Mouse (Mus musculus): ENCODE data around the gene Sspn. TPM values are rescaled to one million over a fixed set of nuclear protein-coding genes. Genes with fewer than 3 reads are reported as not detected.

Sspn gene
- total RNA-seq, 1 experiment = 0.27 TPM

GRCm38 (mm10) chr6:145887719-145888118 is 43.7 kb upstream of the Sspn start:
- H3K4me3 ChIP-seq (ENCODE audit: insufficient read depth in 1 of 2, low read depth in 1 of 2, low read length in 2 of 2, poor library complexity in 1 of 2, severe bottlenecking in 1 of 2) = no peak overlapping the region
- H3K9ac ChIP-seq (ENCODE audit: insufficient read depth, low read depth, low read length, poor library complexity, severe bottlenecking) = no peak overlapping the region
- H3K4me1 ChIP-seq (ENCODE audit: control insufficient read depth in 2 of 2, insufficient read depth in 2 of 2, low read length in 2 of 2, poor library complexity in 1 of 2) = no peaks in the 10 kb centered on the region
- TF ChIP-seq MAFK (IDR thresholded peaks at IDR 0.05; ENCODE audit: insufficient read depth, low read depth, low read length) (no peak), HCFC1 (IDR thresholded peaks at IDR 0.05; ENCODE audit: borderline replicate concordance, insufficient read depth, low read length) (no peak), ZNF384 (IDR thresholded peaks at IDR 0.05; ENCODE audit: low read depth, low read length) (no peak), CHD2 (IDR thresholded peaks at IDR 0.05; ENCODE audit: low read depth, low read length) (no peak), ZC3H11A (IDR thresholded peaks at IDR 0.05; ENCODE audit: borderline replicate concordance, low read depth, low read length) (no peak)
- no peaks in the 10 kb centered on the region for H3K36me3 ChIP-seq (ENCODE audit: control insufficient read depth, insufficient read depth, low read length, poor library complexity, severe bottlenecking)
- H3K27ac ChIP-seq (ENCODE audit: insufficient read depth, low read depth, low read length, poor library complexity, severe bottlenecking) = no peak overlapping the region
- no peaks in the 10 kb centered on the region for H3K9me3 ChIP-seq (ENCODE audit: control insufficient read depth, insufficient read depth, low read depth, low read length)
- DNase-seq (ENCODE audit: low read depth, low spot score) = no peak
- in situ Hi-C loops (cut with MboI; ENCODE audit: low sequenced_read_pairs in 2 of 2, unreplicated experiment in 2 of 2) = no loop called here

- no peak for DNase-seq (ENCODE audit: low read depth, low spot score)
- no peak overlapping the region for H3K4me3 ChIP-seq (ENCODE audit: insufficient read depth in 1 of 2, low read depth in 1 of 2, low read length in 2 of 2, poor library complexity in 1 of 2, severe bottlenecking in 1 of 2)
- in situ Hi-C loops (cut with MboI; ENCODE audit: low sequenced_read_pairs in 2 of 2, unreplicated experiment in 2 of 2) = no loop called here
These were observed 39.5 kb upstream of the Sspn start for GRCm38 (mm10) chr6:145891951-145892350.

GRCm38 (mm10) chr6:145892381-145893265 is 38.8 kb upstream of the Sspn start:
- Histone ChIP-seq H3K9ac (ENCODE audit: insufficient read depth, low read depth, low read length, poor library complexity, severe bottlenecking) (no peak overlapping the region), H3K27ac (ENCODE audit: insufficient read depth, low read depth, low read length, poor library complexity, severe bottlenecking) (no peak overlapping the region), H3K4me3 (ENCODE audit: insufficient read depth in 1 of 2, low read depth in 1 of 2, low read length in 2 of 2, poor library complexity in 1 of 2, severe bottlenecking in 1 of 2) (no peak overlapping the region), H3K9me3 (ENCODE audit: control insufficient read depth, insufficient read depth, low read depth, low read length) (peaks cover 2% of the 10 kb centered on the region; the same call in 1 of the 2 replicates), H3K36me3 (ENCODE audit: control insufficient read depth, insufficient read depth, low read length, poor library complexity, severe bottlenecking) (no peaks in the 10 kb centered on the region), H3K4me1 (ENCODE audit: control insufficient read depth in 2 of 2, insufficient read depth in 2 of 2, low read length in 2 of 2, poor library complexity in 1 of 2) (no peaks in the 10 kb centered on the region)
- DNase-seq (ENCODE audit: low read depth, low spot score) = no peak
- in situ Hi-C loops (cut with MboI; ENCODE audit: low sequenced_read_pairs in 2 of 2, unreplicated experiment in 2 of 2) = no loop called here
- no peak for TF ChIP-seq ZNF384 (IDR thresholded peaks at IDR 0.05; ENCODE audit: low read depth, low read length)
- TF ChIP-seq MAFK (IDR thresholded peaks at IDR 0.05; ENCODE audit: insufficient read depth, low read depth, low read length) = no peak
- TF ChIP-seq CHD2 (IDR thresholded peaks at IDR 0.05; ENCODE audit: low read depth, low read length) = no peak
- no peak for TF ChIP-seq HCFC1 (IDR thresholded peaks at IDR 0.05; ENCODE audit: borderline replicate concordance, insufficient read depth, low read length)
- no peak for TF ChIP-seq ZC3H11A (IDR thresholded peaks at IDR 0.05; ENCODE audit: borderline replicate concordance, low read depth, low read length)

More at GRCm38 (mm10) chr6:145891951-145892350, 39.5 kb upstream of the Sspn start:
- TF ChIP-seq HCFC1 (IDR thresholded peaks at IDR 0.05; ENCODE audit: borderline replicate concordance, insufficient read depth, low read length) (no peak), CHD2 (IDR thresholded peaks at IDR 0.05; ENCODE audit: low read depth, low read length) (no peak), MAFK (IDR thresholded peaks at IDR 0.05; ENCODE audit: insufficient read depth, low read depth, low read length) (no peak), ZC3H11A (IDR thresholded peaks at IDR 0.05; ENCODE audit: borderline replicate concordance, low read depth, low read length) (no peak), ZNF384 (IDR thresholded peaks at IDR 0.05; ENCODE audit: low read depth, low read length) (no peak)
- no peaks in the 10 kb centered on the region for H3K4me1 ChIP-seq (ENCODE audit: control insufficient read depth in 2 of 2, insufficient read depth in 2 of 2, low read length in 2 of 2, poor library complexity in 1 of 2)
- H3K27ac ChIP-seq (ENCODE audit: insufficient read depth, low read depth, low read length, poor library complexity, severe bottlenecking) = no peak overlapping the region
- no peaks in the 10 kb centered on the region for H3K36me3 ChIP-seq (ENCODE audit: control insufficient read depth, insufficient read depth, low read length, poor library complexity, severe bottlenecking)
- no peak overlapping the region for H3K9ac ChIP-seq (ENCODE audit: insufficient read depth, low read depth, low read length, poor library complexity, severe bottlenecking)
- peaks cover 2% of the 10 kb centered on the region; the same call in 1 of the 2 replicates for H3K9me3 ChIP-seq (ENCODE audit: control insufficient read depth, insufficient read depth, low read depth, low read length)

- Histone ChIP-seq H3K36me3 (ENCODE audit: control insufficient read depth, insufficient read depth, low read length, poor library complexity, severe bottlenecking) (no peaks in the 10 kb centered on the region), H3K4me3 (ENCODE audit: insufficient read depth in 1 of 2, low read depth in 1 of 2, low read length in 2 of 2, poor library complexity in 1 of 2, severe bottlenecking in 1 of 2) (no peak overlapping the region), H3K4me1 (ENCODE audit: control insufficient read depth in 2 of 2, insufficient read depth in 2 of 2, low read length in 2 of 2, poor library complexity in 1 of 2) (no peaks in the 10 kb centered on the region), H3K27ac (ENCODE audit: insufficient read depth, low read depth, low read length, poor library complexity, severe bottlenecking) (no peak overlapping the region), H3K9ac (ENCODE audit: insufficient read depth, low read depth, low read length, poor library complexity, severe bottlenecking) (no peak overlapping the region), H3K9me3 (ENCODE audit: control insufficient read depth, insufficient read depth, low read depth, low read length) (peaks cover 2% of the 10 kb centered on the region; the same call in 1 of the 2 replicates)
- TF ChIP-seq ZNF384 (IDR thresholded peaks at IDR 0.05; ENCODE audit: low read depth, low read length) = no peak
- TF ChIP-seq MAFK (IDR thresholded peaks at IDR 0.05; ENCODE audit: insufficient read depth, low read depth, low read length) = no peak
- no peak for TF ChIP-seq HCFC1 (IDR thresholded peaks at IDR 0.05; ENCODE audit: borderline replicate concordance, insufficient read depth, low read length)
- TF ChIP-seq ZC3H11A (IDR thresholded peaks at IDR 0.05; ENCODE audit: borderline replicate concordance, low read depth, low read length) = no peak
- TF ChIP-seq CHD2 (IDR thresholded peaks at IDR 0.05; ENCODE audit: low read depth, low read length) = no peak
- in situ Hi-C loops (cut with MboI; ENCODE audit: low sequenced_read_pairs in 2 of 2, unreplicated experiment in 2 of 2) = no loop called here
- DNase-seq (ENCODE audit: low read depth, low spot score) = no peak
These were observed 37.9 kb upstream of the Sspn start for GRCm38 (mm10) chr6:145893366-145894021.
